Mouse (Mus musculus) layer of hippocampus, adult 2 months (tissue): Measurements from ENCODE around the gene Rhoq. TPM values are rescaled to one million over a fixed set of nuclear protein-coding genes. Genes with fewer than 3 reads are reported as not detected.

ENCODE experiments used
- DNase-seq, 2 experiments: peaks; one replicate each; pipeline ENCODE4 v3.0.0; 2022; ENCODE audit warnings: low spot score in 2 of 2
- H3K27ac ChIP-seq: fragments of 200-600 bp; 2 replicates; pipeline ENCODE4 v1.8.1; 2022
- H3K4me3 ChIP-seq: fragments of 200-600 bp; 2 replicates; pipeline ENCODE4 v1.8.1; 2022; ENCODE audit warnings: mild to moderate bottlenecking
- CTCF ChIP-seq: fragments of 200-600 bp; conservative IDR thresholded peaks from 2 replicates; pipeline ENCODE4 v1.8.1; 2022; ENCODE audit warnings: antibody characterized with exemption, mild to moderate bottlenecking, moderate library complexity
- total RNA-seq, 2 experiments: library from RNA; stranded (reverse); gene quantifications; 2 replicates each; pipeline ENCODE4 v1.2.3; 2021

Rhoq gene
- total RNA-seq, 2 experiments from 2014 or later, result 25.5 to 35.0 TPM

GRCm38 (mm10) chr17:86982497-86982896, 19.6 kb downstream of the Rhoq start:
- H3K4me3 ChIP-seq, result no peak overlapping the region
- H3K27ac ChIP-seq, result no peak overlapping the region
- no peak for TF ChIP-seq CTCF
- DNase-seq, result no peak

DNA sequence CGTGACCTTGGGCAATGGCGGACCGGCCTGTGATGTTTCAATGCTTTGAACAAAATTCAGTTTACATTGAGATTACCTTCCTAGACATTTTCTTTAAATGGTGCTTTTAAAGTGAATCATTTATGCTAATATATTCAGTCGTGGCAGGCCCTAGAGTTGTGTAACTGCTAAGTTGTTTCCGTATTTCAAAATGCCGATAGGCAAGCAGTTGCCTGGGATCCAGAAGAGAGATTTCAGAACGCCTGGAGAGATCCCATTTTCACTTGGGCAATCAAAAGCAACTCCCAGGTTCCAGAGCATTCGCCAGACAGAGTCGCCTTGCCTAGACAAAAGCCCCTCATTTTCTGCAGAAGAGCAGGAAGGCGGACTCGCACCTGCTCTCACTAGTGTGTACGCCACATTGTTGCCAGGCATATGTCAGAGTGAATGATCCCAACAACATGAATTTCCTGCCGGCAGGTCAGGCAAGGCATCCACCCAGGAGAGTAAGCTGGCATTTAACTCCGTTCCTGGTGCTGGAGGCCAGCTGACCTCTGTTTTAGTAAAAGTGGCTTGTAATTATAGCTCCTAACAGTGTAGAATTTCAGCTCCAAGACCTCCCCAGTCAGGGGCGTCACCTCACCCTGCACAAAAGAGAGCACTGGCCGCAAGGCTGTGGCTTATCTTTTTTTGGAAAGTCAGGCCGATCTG, 23.7 kb downstream of the Rhoq start:
- Histone ChIP-seq H3K27ac (peak overlapping the region; percentile 25; the same call in 1 of the 2 replicates), H3K4me3 (no peak overlapping the region)
- DNase-seq, result no peak
- no peak for TF ChIP-seq CTCF

DNA sequence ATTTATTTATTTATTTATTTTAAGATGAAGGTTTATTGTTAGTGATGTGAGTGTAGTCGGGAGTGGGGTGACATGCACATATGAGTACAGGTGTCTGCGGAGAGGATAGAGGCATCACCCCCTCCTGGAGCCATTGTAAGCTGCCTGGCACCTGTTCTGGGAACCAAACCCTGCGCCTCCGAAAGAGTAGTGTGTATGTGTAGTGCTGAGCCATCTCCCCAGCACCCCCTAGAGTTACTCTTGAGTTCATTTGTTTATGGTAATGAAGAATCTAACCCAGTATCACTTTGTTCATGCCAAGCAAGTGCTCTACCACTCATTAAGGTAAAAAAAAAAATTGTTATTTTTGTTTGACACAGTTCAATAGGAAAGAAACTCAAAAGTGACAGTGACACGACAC, 25.3 kb downstream of the Rhoq start:
- H3K4me3 ChIP-seq, result no peak overlapping the region
- DNase-seq, result no peak
- peak; percentile 50 for TF ChIP-seq CTCF
- H3K27ac ChIP-seq, result peak overlapping the region; percentile 15

- TF ChIP-seq CTCF, result no peak
- Histone ChIP-seq H3K4me3 (no peak overlapping the region), H3K27ac (peak overlapping the region; percentile 15)
- DNase-seq, result no peak
Observed at GRCm38 (mm10) chr17:86988601-86989184, 25.8 kb downstream of the Rhoq start.

GRCm38 (mm10) chr17:86991306-86991705, 28.4 kb downstream of the Rhoq start:
- no peak overlapping the region for H3K4me3 ChIP-seq
- no peak for DNase-seq
- TF ChIP-seq CTCF, result no peak

GRCm38 (mm10) chr17:86997323-86997722, 34.4 kb downstream of the Rhoq start:
- Histone ChIP-seq H3K27ac (no peak overlapping the region), H3K4me3 (no peak overlapping the region)
- DNase-seq, result no peak
- TF ChIP-seq CTCF, result no peak

More at GRCm38 (mm10) chr17:86991306-86991705, 28.4 kb downstream of the Rhoq start:
- H3K27ac ChIP-seq, result no peak overlapping the region

DNA sequence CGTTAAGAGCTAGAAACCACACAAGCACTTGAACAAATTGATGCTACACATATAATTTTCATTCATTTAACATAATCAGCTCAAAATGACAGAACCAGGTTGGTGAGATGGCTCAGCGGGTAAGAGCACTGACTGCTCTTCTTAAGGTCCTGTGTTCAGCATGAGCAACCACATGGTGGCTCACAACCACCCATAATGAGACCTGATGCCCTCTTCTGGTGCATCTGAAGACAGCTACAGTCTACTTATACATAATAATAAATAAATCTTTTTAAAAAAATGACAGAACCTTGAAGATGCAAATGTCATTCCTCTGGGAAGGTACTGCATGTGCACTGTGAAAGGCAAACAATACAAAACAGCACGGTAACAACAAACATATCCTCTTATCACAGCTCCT, 46.1 kb downstream of the Rhoq start:
- DNase-seq, result no peak
- TF ChIP-seq CTCF, result peak; percentile 59
- Histone ChIP-seq H3K27ac (no peak overlapping the region), H3K4me3 (no peak overlapping the region)

- peak; percentile 76 to 84 for DNase-seq
- H3K27ac ChIP-seq, result no peak overlapping the region
- H3K4me3 ChIP-seq, result no peak overlapping the region
- no peak for TF ChIP-seq CTCF
Observed at GRCm38 (mm10) chr17:87011301-87012019, 48.6 kb downstream of the Rhoq start.

- no peak for DNase-seq
- H3K27ac ChIP-seq, result no peak overlapping the region
- no peak for TF ChIP-seq CTCF
- no peak overlapping the region for H3K4me3 ChIP-seq
Observed at GRCm38 (mm10) chr17:87019692-87020091, 56.8 kb downstream of the Rhoq start.

DNA sequence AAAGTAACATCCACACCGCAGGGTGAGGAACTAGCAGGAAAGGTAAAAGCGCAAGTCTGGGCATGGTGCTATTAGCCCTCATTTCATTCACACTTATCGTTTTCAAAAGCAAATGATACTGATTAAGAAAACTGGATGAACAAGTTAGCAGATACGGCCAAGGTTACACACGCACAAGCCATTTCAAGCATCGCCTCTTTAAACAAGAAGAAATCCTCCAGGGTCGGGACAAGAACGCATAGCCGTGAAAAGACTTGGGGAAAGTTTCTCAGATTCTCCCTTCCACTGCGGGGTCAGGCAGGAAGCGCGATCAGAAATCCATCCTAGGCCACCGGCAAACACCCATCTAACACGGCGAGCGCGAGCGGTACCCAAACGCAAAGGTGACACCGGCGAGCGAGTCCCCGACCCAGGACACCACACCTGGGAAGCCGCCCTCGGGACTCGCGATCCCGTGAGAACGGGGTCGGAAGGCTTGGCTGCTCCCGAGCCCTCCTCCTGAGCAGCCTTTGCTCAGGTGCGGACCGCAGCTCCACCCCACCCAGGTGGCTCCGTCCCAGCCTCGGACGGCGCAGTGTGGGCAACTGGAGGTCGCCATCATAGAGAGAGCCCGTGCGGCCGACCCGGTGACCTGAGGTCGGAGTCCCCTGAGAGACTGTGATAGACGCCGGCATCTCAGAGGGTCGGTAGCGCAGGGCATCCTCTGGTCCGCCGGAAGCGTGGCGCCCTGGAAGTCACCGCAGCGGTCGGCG, 61.8 kb downstream of the Rhoq start:
- no peak for DNase-seq
- H3K27ac ChIP-seq, result peak overlapping the region; percentile 86
- no peak for TF ChIP-seq CTCF
- peak overlapping the region; percentile 96 for H3K4me3 ChIP-seq

GRCm38 (mm10) chr17:87025269-87025949, 62.5 kb downstream of the Rhoq start, which contains the start of the genes Pigf and Cript:
Pigf (minus strand) TSS chr17:87025406.
Cript (plus strand) TSS chr17:87025550.
- peak; percentile 37 for TF ChIP-seq CTCF
- Histone ChIP-seq H3K4me3 (peak within 1 kb of the TSS; percentile 96), H3K27ac (peak within 1 kb of the TSS; percentile 89)
- DNase-seq, result peak; percentile 98
